Mouse (Mus musculus) hindbrain, postnatal 0 days (tissue): Measurements from ENCODE around the gene Gm13289. TPM values are rescaled to one million over a fixed set of nuclear protein-coding genes. Genes with fewer than 3 reads are reported as not detected.

ENCODE experiments used
- ATAC-seq: fragments of 200-750 bp; cut with Nextera tagmentation; 2 replicates; pipeline ENCODE4 v1.8.0; 2017; ENCODE audit warnings: mild to moderate bottlenecking, moderate TSS enrichment, moderate library complexity
- DNase-seq: peaks from one replicate; pipeline ENCODE4 v3.0.0-alpha.2; 2015; ENCODE audit warnings: low spot score
- H3K27ac ChIP-seq: fragments of 300-500 bp; sonication (generic); 2 replicates; pipeline ENCODE4 v1.5.1; 2014; ENCODE audit warnings: mild to moderate bottlenecking
- H3K27me3 ChIP-seq: fragments of 300-500 bp; sonication (generic); 2 replicates; pipeline ENCODE4 v1.6.1; 2014; ENCODE audit warnings: low read length, mixed read lengths; ENCODE audit not compliant: insufficient read depth
- H3K36me3 ChIP-seq: fragments of 300-500 bp; sonication (generic); 2 replicates; pipeline ENCODE4 v1.6.1; 2014; ENCODE audit warnings: low read length, mixed read lengths; ENCODE audit not compliant: insufficient read depth
- H3K4me1 ChIP-seq: fragments of 300-500 bp; sonication (generic); 2 replicates; pipeline ENCODE4 v1.6.1; 2014; ENCODE audit warnings: antibody characterized with exemption, low read length, mixed read lengths; ENCODE audit not compliant: insufficient read depth
- H3K4me2 ChIP-seq: fragments of 300-500 bp; sonication (generic); 2 replicates; pipeline ENCODE4 v1.6.1; 2014; ENCODE audit warnings: low read depth, mild to moderate bottlenecking, low read length, moderate library complexity, mixed read lengths
- H3K4me3 ChIP-seq: fragments of 300-500 bp; sonication (generic); 2 replicates; pipeline ENCODE4 v1.5.1; 2014; ENCODE audit warnings: low read length
- H3K9ac ChIP-seq: fragments of 300-500 bp; sonication (generic); replicated peaks from 2 replicates; pipeline ENCODE4 v1.6.1; 2014; ENCODE audit warnings: mild to moderate bottlenecking, low read length, moderate library complexity, mixed read lengths
- H3K9me3 ChIP-seq: fragments of 300-500 bp; sonication (generic); 2 replicates; pipeline ENCODE4 v1.6.1; 2016; ENCODE audit warnings: low read length, mixed read lengths
- CTCF ChIP-seq: IDR thresholded peaks from 2 replicates; pipeline ENCODE4 v1.5.1; 2016; ENCODE audit warnings: antibody characterized with exemption, control low read depth, low read depth
- WGBS: fragments of 180-500 bp; shearing (Covaris S2); extraction: QIAGEN DNeasy Blood & Tissue Kit; methylation state at CpG from one replicate; pipeline ENCODE4 v1.1.7; 2014; 5-methylcytosine and 5-hydroxymethylcytosine counted together
- polyA plus RNA-seq: library from polyadenylated mRNA; unstranded; fragments of >200 nt; fragmentation: Nextera tagmentation; extraction: Ambion mirVana; gene quantifications from 2 replicates; pipeline ENCODE4 v1.2.1, GENCODE M21; 2015
- total RNA-seq: library from RNA; depleted of rRNA; stranded (reverse); fragments of >200 nt; gene quantifications from 2 replicates; pipeline ENCODE4 v1.2.3, GENCODE M21; 2014; rRNA removed

Gm13289 gene
- total and polyA plus RNA-seq, 2 experiments from 2014 or later: not detected

- WGBS: 67% methylated on average over 3 of the region's 3 CpGs
Measured at GRCm38 (mm10) chr4:88815928-88816327, 39.2 kb downstream of the Gm13289 start, which contains the start of gene Ifna7. TSS of gene Ifna7 (plus strand) at chr4:88816228.

GRCm38 (mm10) chr4:88819659-88820058 is 42.9 kb downstream of the Gm13289 start, which contains the start of gene Ifna11:
TSS of gene Ifna11 (plus strand) at chr4:88819959.
- no peak within 1 kb of the TSS for H3K4me2 ChIP-seq
- no peak within 1 kb of the TSS for H3K27ac ChIP-seq
- no peaks in the 10 kb centered on the region for H3K27me3 ChIP-seq
- H3K9me3 ChIP-seq: no peaks in the 10 kb centered on the region
- H3K4me1 ChIP-seq: no peaks in the 10 kb centered on the region
- no peak within 1 kb of the TSS for H3K4me3 ChIP-seq
- no peak for ATAC-seq
- DNase-seq: no peak
- no peaks in the 10 kb centered on the region for H3K36me3 ChIP-seq
- H3K9ac ChIP-seq: no peak within 1 kb of the TSS
- no peak for TF ChIP-seq CTCF
- WGBS: 89% methylated on average over 1 of the region's 1 CpGs

More at GRCm38 (mm10) chr4:88815928-88816327, 39.2 kb downstream of the Gm13289 start, which contains the start of gene Ifna7:
- no peak for DNase-seq
- no peak for TF ChIP-seq CTCF
- Histone ChIP-seq H3K9me3 (no peaks in the 10 kb centered on the region), H3K4me3 (no peak within 1 kb of the TSS), H3K36me3 (no peaks in the 10 kb centered on the region), H3K27ac (no peak within 1 kb of the TSS), H3K9ac (no peak within 1 kb of the TSS), H3K4me2 (no peak within 1 kb of the TSS), H3K4me1 (no peaks in the 10 kb centered on the region), H3K27me3 (no peaks in the 10 kb centered on the region)
- no peak for ATAC-seq

GRCm38 (mm10) chr4:88822995-88823394 is 46.3 kb downstream of the Gm13289 start:
- DNase-seq (peak; percentile 53), ATAC-seq (no peak)
- 21% methylated on average over 4 of the region's 4 CpGs for WGBS

More at GRCm38 (mm10) chr4:88822995-88823394, 46.3 kb downstream of the Gm13289 start:
- Histone ChIP-seq H3K27ac (no peak overlapping the region), H3K36me3 (no peaks in the 10 kb centered on the region), H3K27me3 (no peaks in the 10 kb centered on the region), H3K9me3 (no peaks in the 10 kb centered on the region), H3K9ac (no peak overlapping the region), H3K4me2 (no peak overlapping the region), H3K4me3 (no peak overlapping the region), H3K4me1 (no peaks in the 10 kb centered on the region)
- peak; percentile 67 for TF ChIP-seq CTCF

Other genes with a start within 250 kb of the Gm13289 start
Only the 30 nearest of the 31 such genes appear.
- not detected in 2 replicates for gene Ifna14, start 205.1 kb upstream of the Gm13289 start, total RNA-seq
- not detected in 2 replicates for gene Ifna14, start 205.1 kb upstream of the Gm13289 start, polyA plus RNA-seq
- gene Ifna9, start 184.5 kb upstream of the Gm13289 start, total RNA-seq: not detected in 2 replicates
- gene Ifna9, start 184.5 kb upstream of the Gm13289 start, polyA plus RNA-seq: not detected in 2 replicates
- gene Ifna12, start 173.5 kb upstream of the Gm13289 start, total RNA-seq: not detected in 2 replicates
- gene Ifna12, start 173.5 kb upstream of the Gm13289 start, polyA plus RNA-seq: not detected in 2 replicates
- not detected in 2 replicates for gene C87499, start 142.5 kb upstream of the Gm13289 start, total RNA-seq
- not detected in 2 replicates for gene C87499, start 142.5 kb upstream of the Gm13289 start, polyA plus RNA-seq
- not detected in 2 replicates for gene Ifna13, start 132.5 kb upstream of the Gm13289 start, total RNA-seq
- gene Ifna13, start 132.5 kb upstream of the Gm13289 start, polyA plus RNA-seq: not detected in 2 replicates
- not detected in 2 replicates for gene Ifna16, start 100.0 kb upstream of the Gm13289 start, total RNA-seq
- not detected in 2 replicates for gene Ifna16, start 100.0 kb upstream of the Gm13289 start, polyA plus RNA-seq
- gene Ifna2, start 93.0 kb upstream of the Gm13289 start, total RNA-seq: not detected in 2 replicates
- gene Ifna2, start 93.0 kb upstream of the Gm13289 start, polyA plus RNA-seq: not detected in 2 replicates
- not detected in 2 replicates for gene Ifnab, start 85.6 kb upstream of the Gm13289 start, total RNA-seq
- gene Ifnab, start 85.6 kb upstream of the Gm13289 start, polyA plus RNA-seq: not detected in 2 replicates
- gene Gm26566, start 55.1 kb upstream of the Gm13289 start, total RNA-seq: 0.18 and 2.2 TPM in 2 replicates
- 1.4 and 1.5 TPM in 2 replicates for gene Gm26566, start 55.1 kb upstream of the Gm13289 start, polyA plus RNA-seq
- 140 TPM in 2 replicates for gene Klhl9, start 54.5 kb upstream of the Gm13289 start, total RNA-seq
- 73.1 and 78.8 TPM in 2 replicates for gene Klhl9, start 54.5 kb upstream of the Gm13289 start, polyA plus RNA-seq
- not detected in 2 replicates for gene Gm13271, start 22.1 kb upstream of the Gm13289 start, total RNA-seq
- not detected in 2 replicates for gene Gm13271, start 22.1 kb upstream of the Gm13289 start, polyA plus RNA-seq
- gene Gm13283, start 16.8 kb upstream of the Gm13289 start, total RNA-seq: not detected in 2 replicates
- not detected in 2 replicates for gene Gm13283, start 16.8 kb upstream of the Gm13289 start, polyA plus RNA-seq
- gene Gm13290, start 3.1 kb upstream of the Gm13289 start, total RNA-seq: not detected in 2 replicates
- gene Gm13290, start 3.1 kb upstream of the Gm13289 start, polyA plus RNA-seq: not detected in 2 replicates
- not detected in 2 replicates for gene Gm13272, start 2.9 kb downstream of the Gm13289 start, total RNA-seq
- gene Gm13272, start 2.9 kb downstream of the Gm13289 start, polyA plus RNA-seq: not detected in 2 replicates
- not detected in 2 replicates for gene Ifnz, start 5.2 kb downstream of the Gm13289 start, total RNA-seq
- gene Ifnz, start 5.2 kb downstream of the Gm13289 start, polyA plus RNA-seq: not detected in 2 replicates
- not detected in 2 replicates for gene Gm13276, start 8.8 kb downstream of the Gm13289 start, total RNA-seq
- gene Gm13276, start 8.8 kb downstream of the Gm13289 start, polyA plus RNA-seq: not detected in 2 replicates
- gene Gm13277, start 11.7 kb downstream of the Gm13289 start, total RNA-seq: not detected in 2 replicates
- gene Gm13277, start 11.7 kb downstream of the Gm13289 start, polyA plus RNA-seq: not detected in 2 replicates
- not detected in 2 replicates for gene Gm13278, start 14.6 kb downstream of the Gm13289 start, total RNA-seq
- gene Gm13278, start 14.6 kb downstream of the Gm13289 start, polyA plus RNA-seq: not detected in 2 replicates
- gene Gm13275, start 17.6 kb downstream of the Gm13289 start, total RNA-seq: not detected in 2 replicates
- gene Gm13275, start 17.6 kb downstream of the Gm13289 start, polyA plus RNA-seq: not detected in 2 replicates
- gene Gm13279, start 20.5 kb downstream of the Gm13289 start, total RNA-seq: not detected in 2 replicates
- not detected in 2 replicates for gene Gm13279, start 20.5 kb downstream of the Gm13289 start, polyA plus RNA-seq
- gene Gm13285, start 22.7 kb downstream of the Gm13289 start, total RNA-seq: not detected in 2 replicates
- gene Gm13285, start 22.7 kb downstream of the Gm13289 start, polyA plus RNA-seq: 0.14 TPM in 1 of 2 replicates, not detected in the other
- gene Gm13287, start 26.3 kb downstream of the Gm13289 start, total RNA-seq: not detected in 2 replicates
- not detected in 2 replicates for gene Gm13287, start 26.3 kb downstream of the Gm13289 start, polyA plus RNA-seq
- not detected in 2 replicates for gene Gm13288, start 28.6 kb downstream of the Gm13289 start, total RNA-seq
- gene Gm13288, start 28.6 kb downstream of the Gm13289 start, polyA plus RNA-seq: not detected in 2 replicates
- gene Ifna7, start 39.3 kb downstream of the Gm13289 start, total RNA-seq: not detected in 2 replicates
- not detected in 2 replicates for gene Ifna7, start 39.3 kb downstream of the Gm13289 start, polyA plus RNA-seq
- gene Ifna11, start 43.0 kb downstream of the Gm13289 start, total RNA-seq: not detected in 2 replicates
- not detected in 2 replicates for gene Ifna11, start 43.0 kb downstream of the Gm13289 start, polyA plus RNA-seq
- gene Ifna6, start 50.5 kb downstream of the Gm13289 start, total RNA-seq: not detected in 2 replicates
- gene Ifna6, start 50.5 kb downstream of the Gm13289 start, polyA plus RNA-seq: not detected in 2 replicates
- not detected in 2 replicates for gene Ifna5, start 58.6 kb downstream of the Gm13289 start, total RNA-seq
- not detected in 2 replicates for gene Ifna5, start 58.6 kb downstream of the Gm13289 start, polyA plus RNA-seq
- not detected in 2 replicates for gene Ifna4, start 64.9 kb downstream of the Gm13289 start, total RNA-seq
- gene Ifna4, start 64.9 kb downstream of the Gm13289 start, polyA plus RNA-seq: not detected in 2 replicates
- not detected in 2 replicates for gene Ifna1, start 73.2 kb downstream of the Gm13289 start, total RNA-seq
- gene Ifna1, start 73.2 kb downstream of the Gm13289 start, polyA plus RNA-seq: not detected in 2 replicates
- not detected in 2 replicates for gene Ifne, start 103.3 kb downstream of the Gm13289 start, total RNA-seq
- gene Ifne, start 103.3 kb downstream of the Gm13289 start, polyA plus RNA-seq: not detected in 2 replicates